Mouse (Mus musculus) bone marrow, adult 2 months (tissue): ENCODE measurements at regions not wholly inside any gene's neighbourhood (a gene's known extent, or its start where the extent isn't known, plus 50 kb on each side); places are given as distances from the start of the nearest gene placed in this dataset.

ENCODE experiments used
- CTCF ChIP-seq: fragments of 200-500 bp; IDR thresholded peaks from 2 replicates; pipeline ENCODE4 v1.5.1; 2011; ENCODE audit warnings: low read length, control low read depth; ENCODE audit not compliant: control insufficient read depth, insufficient read depth
- POLR2A ChIP-seq: fragments of 200-500 bp; IDR thresholded peaks from 2 replicates; pipeline ENCODE4 v1.6.1; 2011; ENCODE audit warnings: low read depth, mild to moderate bottlenecking, control low read depth, low read length, borderline replicate concordance; ENCODE audit not compliant: control insufficient read depth

DNA sequence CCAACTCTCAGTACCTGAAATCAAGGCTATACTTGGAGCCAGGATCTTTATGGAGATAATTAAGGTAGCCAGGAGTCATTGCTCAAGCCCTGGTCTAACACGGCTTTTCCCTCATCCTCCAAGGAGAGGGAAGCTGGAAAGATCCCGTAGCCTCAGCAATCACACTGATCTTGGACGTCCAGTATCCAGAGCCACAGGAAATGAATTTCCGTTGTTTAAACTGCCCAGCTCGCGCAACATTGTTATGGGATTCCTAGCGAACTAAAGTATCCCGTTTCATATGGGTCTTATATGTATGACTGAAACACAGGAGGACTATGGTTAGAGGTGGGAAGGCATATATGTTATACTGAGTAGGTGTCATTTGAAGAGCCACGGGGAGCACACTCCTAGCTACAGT lies 126.3 kb upstream of the Lnx1 start:
- TF ChIP-seq POLR2A: no peak
- no peak for TF ChIP-seq CTCF
